Mouse (Mus musculus): ENCODE measurements at regions not wholly inside any gene's neighbourhood (a gene's known extent, or its start where the extent isn't known, plus 50 kb on each side); places are given as distances from the start of the nearest gene placed in this dataset.

GRCm38 (mm10) chr14:45992041-45992869 is 334.3 kb upstream of the Ddhd1 start:
- Histone ChIP-seq H3K79me3 (ENCODE audit: low read depth) (no peaks in the 10 kb centered on the region), H3K79me2 (ENCODE audit: control insufficient read depth, insufficient read depth) (no peaks in the 10 kb centered on the region), H3ac (ENCODE audit: control insufficient read depth, insufficient read length, low read depth) (no peak overlapping the region), H3K27me3 (ENCODE audit: control insufficient read depth, insufficient read depth, insufficient read length) (no peaks in the 10 kb centered on the region), H3K4me3 (ENCODE audit: insufficient read depth, poor library complexity, severe bottlenecking) (no peak overlapping the region), H3K36me3 (ENCODE audit: control insufficient read depth, insufficient read depth) (no peaks in the 10 kb centered on the region)
- TF ChIP-seq FOSL1 (IDR thresholded peaks at IDR 0.05; ENCODE audit: insufficient read depth, low read length, poor library complexity, severe bottlenecking) = no peak
- no peak for TF ChIP-seq CEBPB (IDR thresholded peaks at IDR 0.05; ENCODE audit: low read depth)
- no peak for TF ChIP-seq MYOG (IDR thresholded peaks at IDR 0.05; ENCODE audit: control insufficient read depth, extremely low read depth, insufficient read length)
- TF ChIP-seq MAX (IDR thresholded peaks at IDR 0.05) = no peak
- TF ChIP-seq USF1 (IDR thresholded peaks at IDR 0.05; ENCODE audit: low read depth) = no peak
- TF ChIP-seq CTCF (IDR thresholded peaks at IDR 0.05; ENCODE audit: control insufficient read depth, insufficient read depth, insufficient read length) = no peak
- TF ChIP-seq MYOD1 (IDR thresholded peaks at IDR 0.05; ENCODE audit: control insufficient read depth, insufficient read length, low read depth) = no peak

- no peak overlapping the region for H3ac ChIP-seq (ENCODE audit: control insufficient read depth, insufficient read length, low read depth)
- H3K79me3 ChIP-seq (ENCODE audit: low read depth) = no peaks in the 10 kb centered on the region
- TF ChIP-seq CEBPB (IDR thresholded peaks at IDR 0.05; ENCODE audit: low read depth) (no peak), USF1 (IDR thresholded peaks at IDR 0.05; ENCODE audit: low read depth) (no peak), MYOD1 (IDR thresholded peaks at IDR 0.05; ENCODE audit: control insufficient read depth, insufficient read length, low read depth) (no peak), CTCF (IDR thresholded peaks at IDR 0.05; ENCODE audit: control insufficient read depth, insufficient read depth, insufficient read length) (no peak), MAX (IDR thresholded peaks at IDR 0.05) (no peak), FOSL1 (IDR thresholded peaks at IDR 0.05; ENCODE audit: insufficient read depth, low read length, poor library complexity, severe bottlenecking) (no peak), MYOG (IDR thresholded peaks at IDR 0.05; ENCODE audit: control insufficient read depth, extremely low read depth, insufficient read length) (no peak)
Observed at GRCm38 (mm10) chr14:45992870-45993135, 334.9 kb upstream of the Ddhd1 start.

GRCm38 (mm10) chr14:45993669-45994068 is 335.7 kb upstream of the Ddhd1 start:
- Histone ChIP-seq H3K4me3 (ENCODE audit: insufficient read depth, poor library complexity, severe bottlenecking) (no peak overlapping the region), H3K79me3 (ENCODE audit: low read depth) (no peaks in the 10 kb centered on the region), H3K27me3 (ENCODE audit: control insufficient read depth, insufficient read depth, insufficient read length) (no peaks in the 10 kb centered on the region), H3K36me3 (ENCODE audit: control insufficient read depth, insufficient read depth) (no peaks in the 10 kb centered on the region), H3ac (ENCODE audit: control insufficient read depth, insufficient read length, low read depth) (no peak overlapping the region), H3K79me2 (ENCODE audit: control insufficient read depth, insufficient read depth) (no peaks in the 10 kb centered on the region)
- TF ChIP-seq MYOD1 (IDR thresholded peaks at IDR 0.05; ENCODE audit: control insufficient read depth, insufficient read length, low read depth) (no peak), CTCF (IDR thresholded peaks at IDR 0.05; ENCODE audit: control insufficient read depth, insufficient read depth, insufficient read length) (peak; percentile 10), CEBPB (IDR thresholded peaks at IDR 0.05; ENCODE audit: low read depth) (no peak), MAX (IDR thresholded peaks at IDR 0.05) (no peak)

More at GRCm38 (mm10) chr14:45992870-45993135, 334.9 kb upstream of the Ddhd1 start:
- H3K36me3 ChIP-seq (ENCODE audit: control insufficient read depth, insufficient read depth) = no peaks in the 10 kb centered on the region
- no peak overlapping the region for H3K4me3 ChIP-seq (ENCODE audit: insufficient read depth, poor library complexity, severe bottlenecking)
- no peaks in the 10 kb centered on the region for H3K27me3 ChIP-seq (ENCODE audit: control insufficient read depth, insufficient read depth, insufficient read length)
- H3K79me2 ChIP-seq (ENCODE audit: control insufficient read depth, insufficient read depth) = no peaks in the 10 kb centered on the region

GRCm38 (mm10) chr14:45996760-45997159 is 338.8 kb upstream of the Ddhd1 start:
- Histone ChIP-seq H3K79me2 (ENCODE audit: control insufficient read depth, insufficient read depth) (no peaks in the 10 kb centered on the region), H3K4me3 (ENCODE audit: insufficient read depth, poor library complexity, severe bottlenecking) (no peak overlapping the region), H3ac (ENCODE audit: control insufficient read depth, insufficient read length, low read depth) (no peak overlapping the region), H3K27me3 (ENCODE audit: control insufficient read depth, insufficient read depth, insufficient read length) (no peaks in the 10 kb centered on the region), H3K79me3 (ENCODE audit: low read depth) (no peaks in the 10 kb centered on the region), H3K36me3 (ENCODE audit: control insufficient read depth, insufficient read depth) (no peaks in the 10 kb centered on the region)
- TF ChIP-seq MYOD1 (IDR thresholded peaks at IDR 0.05; ENCODE audit: control insufficient read depth, insufficient read length, low read depth) = no peak
- no peak for TF ChIP-seq CEBPB (IDR thresholded peaks at IDR 0.05; ENCODE audit: low read depth)
- no peak for TF ChIP-seq USF1 (IDR thresholded peaks at IDR 0.05; ENCODE audit: low read depth)
- no peak for TF ChIP-seq MAX (IDR thresholded peaks at IDR 0.05)
- no peak for TF ChIP-seq CTCF (IDR thresholded peaks at IDR 0.05; ENCODE audit: control insufficient read depth, insufficient read depth, insufficient read length)
- TF ChIP-seq MYOG (IDR thresholded peaks at IDR 0.05; ENCODE audit: control insufficient read depth, extremely low read depth, insufficient read length) = no peak
- no peak for TF ChIP-seq FOSL1 (IDR thresholded peaks at IDR 0.05; ENCODE audit: insufficient read depth, low read length, poor library complexity, severe bottlenecking)

GRCm38 (mm10) chr14:46004078-46004477 is 346.1 kb upstream of the Ddhd1 start:
- no peaks in the 10 kb centered on the region for H3K79me2 ChIP-seq (ENCODE audit: control insufficient read depth, insufficient read depth)
- no peaks in the 10 kb centered on the region for H3K79me3 ChIP-seq (ENCODE audit: low read depth)
- TF ChIP-seq MYOD1 (IDR thresholded peaks at IDR 0.05; ENCODE audit: control insufficient read depth, insufficient read length, low read depth) = no peak
- TF ChIP-seq CEBPB (IDR thresholded peaks at IDR 0.05; ENCODE audit: low read depth) = no peak
- no peak for TF ChIP-seq USF1 (IDR thresholded peaks at IDR 0.05; ENCODE audit: low read depth)
- no peak for TF ChIP-seq CTCF (IDR thresholded peaks at IDR 0.05; ENCODE audit: control insufficient read depth, insufficient read depth, insufficient read length)
- no peak for TF ChIP-seq FOSL1 (IDR thresholded peaks at IDR 0.05; ENCODE audit: insufficient read depth, low read length, poor library complexity, severe bottlenecking)
- no peak for TF ChIP-seq MAX (IDR thresholded peaks at IDR 0.05)
- H3K4me3 ChIP-seq (ENCODE audit: insufficient read depth, poor library complexity, severe bottlenecking) = no peak overlapping the region
- no peak overlapping the region for H3ac ChIP-seq (ENCODE audit: control insufficient read depth, insufficient read length, low read depth)
- no peaks in the 10 kb centered on the region for H3K36me3 ChIP-seq (ENCODE audit: control insufficient read depth, insufficient read depth)
- no peaks in the 10 kb centered on the region for H3K27me3 ChIP-seq (ENCODE audit: control insufficient read depth, insufficient read depth, insufficient read length)

DNA sequence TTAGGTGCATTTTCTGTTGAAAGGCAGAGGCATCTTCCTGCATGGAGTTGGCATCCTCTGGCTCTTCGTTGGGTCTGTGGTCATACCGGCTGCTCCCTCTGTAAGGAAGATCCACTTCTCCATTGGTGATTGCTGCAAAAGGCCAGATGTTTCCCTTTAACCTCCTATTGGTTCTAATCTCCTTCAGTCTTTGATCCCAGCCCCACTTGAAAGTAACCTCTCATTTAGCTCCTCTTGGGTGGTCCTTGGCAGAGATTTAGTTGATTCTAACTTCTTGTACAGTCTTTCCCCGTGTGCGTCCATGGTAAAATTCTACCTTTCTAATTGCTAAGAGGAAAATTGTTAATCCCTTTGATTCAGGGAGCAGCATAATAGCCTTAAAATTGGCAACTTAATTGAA is 347.4 kb upstream of the Ddhd1 start:
- no peak overlapping the region for H3K4me3 ChIP-seq (ENCODE audit: insufficient read depth, poor library complexity, severe bottlenecking)
- TF ChIP-seq USF1 (IDR thresholded peaks at IDR 0.05; ENCODE audit: low read depth) = no peak
- no peak for TF ChIP-seq MYOG (IDR thresholded peaks at IDR 0.05; ENCODE audit: control insufficient read depth, extremely low read depth, insufficient read length)
- no peak for TF ChIP-seq MYOD1 (IDR thresholded peaks at IDR 0.05; ENCODE audit: control insufficient read depth, insufficient read length, low read depth)
- TF ChIP-seq CEBPB (IDR thresholded peaks at IDR 0.05; ENCODE audit: low read depth) = no peak
- TF ChIP-seq CTCF (IDR thresholded peaks at IDR 0.05; ENCODE audit: control insufficient read depth, insufficient read depth, insufficient read length) = no peak
- no peak for TF ChIP-seq MAX (IDR thresholded peaks at IDR 0.05)
- no peak for TF ChIP-seq FOSL1 (IDR thresholded peaks at IDR 0.05; ENCODE audit: insufficient read depth, low read length, poor library complexity, severe bottlenecking)
- no peaks in the 10 kb centered on the region for H3K79me2 ChIP-seq (ENCODE audit: control insufficient read depth, insufficient read depth)

More for the DNA sequence above, 347.4 kb upstream of the Ddhd1 start:
- Histone ChIP-seq H3K27me3 (ENCODE audit: control insufficient read depth, insufficient read depth, insufficient read length) (no peaks in the 10 kb centered on the region), H3K36me3 (ENCODE audit: control insufficient read depth, insufficient read depth) (no peaks in the 10 kb centered on the region), H3K79me3 (ENCODE audit: low read depth) (no peaks in the 10 kb centered on the region), H3ac (ENCODE audit: control insufficient read depth, insufficient read length, low read depth) (no peak overlapping the region)
